Mouse (Mus musculus): ENCODE measurements around the gene Chia1. TPM values are rescaled to one million over a fixed set of nuclear protein-coding genes. Genes with fewer than 3 reads are reported as not detected.

Chia1 gene
- total and polyA plus RNA-seq, 3 experiments, result not detected

- no peak overlapping the region for H3K4me3 ChIP-seq (ENCODE audit: control insufficient read depth in 1 of 2, insufficient read depth in 1 of 2, low read depth in 2 of 2, low read length in 2 of 2)
- H3K27ac ChIP-seq (ENCODE audit: control insufficient read depth, low read depth, low read length), result no peak overlapping the region
- no peak overlapping the region for H3K9ac ChIP-seq (ENCODE audit: control insufficient read depth, low read depth, low read length, poor library complexity, severe bottlenecking)
- H3K36me3 ChIP-seq (ENCODE audit: control insufficient read depth in 1 of 2, insufficient read depth in 2 of 2, low read length in 2 of 2), result no peaks in the 10 kb centered on the region
- H3K79me2 ChIP-seq (ENCODE audit: control insufficient read depth, insufficient read depth, low read length, poor library complexity), result no peaks in the 10 kb centered on the region
- DNase-seq (ENCODE audit: low read depth, low spot score), result no peak
- no peaks in the 10 kb centered on the region for H3K9me3 ChIP-seq (replicated peaks; ENCODE audit: insufficient read depth, low read length)
- no peaks in the 10 kb centered on the region for H3K27me3 ChIP-seq (ENCODE audit: control insufficient read depth in 1 of 2, insufficient read depth in 2 of 2, low read length in 2 of 2)
- no peaks in the 10 kb centered on the region for H3K4me1 ChIP-seq (ENCODE audit: control insufficient read depth in 1 of 2, insufficient read depth in 2 of 2, low read length in 2 of 2)
- no peak for TF ChIP-seq ZNF384 (IDR thresholded peaks at IDR 0.05; ENCODE audit: low read depth, low read length)
- TF ChIP-seq KAT2A (conservative IDR thresholded peaks at IDR 0.05; ENCODE audit: low read depth, low read length), result no peak
- no peak for TF ChIP-seq MEF2A (IDR thresholded peaks at IDR 0.05; ENCODE audit: extremely low read depth, insufficient replicate concordance, low read depth, low read length, poor library complexity, severe bottlenecking)
- TF ChIP-seq GABPA (IDR thresholded peaks at IDR 0.05; ENCODE audit: low read depth, low read length), result no peak
These were observed 64.6 kb downstream of the Chia1 start for GRCm38 (mm10) chr3:106177509-106178189.

Other genes starting within 250 kb of the Chia1 start
- gene Adora3, start 242.4 kb upstream of the Chia1 start, total RNA-seq (2012; rRNA removed), result 0.36 and 0.42 TPM in 2 replicates
- gene Adora3, start 242.4 kb upstream of the Chia1 start, polyA plus RNA-seq (2012; ENCODE audit: insufficient read depth in 1 of 2, insufficient read length in 2 of 2, low read depth in 1 of 2, low replicate concordance in 2 of 2, missing spikeins in 1 of 2), result under 1 TPM in 1 of 2 experiments, not detected in 1; 0.65 TPM
- 0.27 and 0.39 TPM in 2 replicates for gene Tmigd3, start 242.3 kb upstream of the Chia1 start, total RNA-seq (2012; rRNA removed)
- under 1 TPM in 1 of 2 experiments, not detected in 1; 0.36 TPM for gene Tmigd3, start 242.3 kb upstream of the Chia1 start, polyA plus RNA-seq (2012; ENCODE audit: insufficient read depth in 1 of 2, insufficient read length in 2 of 2, low read depth in 1 of 2, low replicate concordance in 2 of 2, missing spikeins in 1 of 2)
- gene I830077J02Rik, start 180.6 kb upstream of the Chia1 start, total RNA-seq (2012; rRNA removed), result 2.8 and 5.9 TPM in 2 replicates
- 1 to 10 TPM in 1 of 2 experiments, not detected in 1; 9.4 TPM for gene I830077J02Rik, start 180.6 kb upstream of the Chia1 start, polyA plus RNA-seq (2012; ENCODE audit: insufficient read depth in 1 of 2, insufficient read length in 2 of 2, low read depth in 1 of 2, low replicate concordance in 2 of 2, missing spikeins in 1 of 2)
- 103 and 116 TPM in 2 replicates for gene Wdr77, start 153.9 kb upstream of the Chia1 start, total RNA-seq (2012; rRNA removed)
- gene Wdr77, start 153.9 kb upstream of the Chia1 start, polyA plus RNA-seq (2012; ENCODE audit: insufficient read depth in 1 of 2, insufficient read length in 2 of 2, low read depth in 1 of 2, low replicate concordance in 2 of 2, missing spikeins in 1 of 2), result 100 to 1,000 TPM in 1 of 2 experiments, not detected in 1; 204 TPM
- 309 and 313 TPM in 2 replicates for gene Atp5f1, start 153.1 kb upstream of the Chia1 start, total RNA-seq (2012; rRNA removed)
- gene Atp5f1, start 153.1 kb upstream of the Chia1 start, polyA plus RNA-seq (2012; ENCODE audit: insufficient read depth in 1 of 2, insufficient read length in 2 of 2, low read depth in 1 of 2, low replicate concordance in 2 of 2, missing spikeins in 1 of 2), result 100 to 1,000 TPM in 1 of 2 experiments, not detected in 1; 344 TPM
- 0.62 and 0.65 TPM in 2 replicates for gene Ovgp1, start 139.5 kb upstream of the Chia1 start, total RNA-seq (2012; rRNA removed)
- gene Ovgp1, start 139.5 kb upstream of the Chia1 start, polyA plus RNA-seq (2012; ENCODE audit: insufficient read depth in 1 of 2, insufficient read length in 2 of 2, low read depth in 1 of 2, low replicate concordance in 2 of 2, missing spikeins in 1 of 2), result 1 to 10 TPM in 1 of 2 experiments, not detected in 1; 2.2 TPM
- not detected in 2 replicates for gene Pifo, start 98.6 kb upstream of the Chia1 start, total RNA-seq (2012; rRNA removed)
- gene Pifo, start 98.6 kb upstream of the Chia1 start, polyA plus RNA-seq (2012; ENCODE audit: insufficient read depth in 1 of 2, insufficient read length in 2 of 2, low read depth in 1 of 2, low replicate concordance in 2 of 2, missing spikeins in 1 of 2), result not detected
- not detected in 2 replicates for gene Chil5, start 80.4 kb upstream of the Chia1 start, total RNA-seq (2012; rRNA removed)
- gene Chil5, start 80.4 kb upstream of the Chia1 start, polyA plus RNA-seq (2012; ENCODE audit: insufficient read depth in 1 of 2, insufficient read length in 2 of 2, low read depth in 1 of 2, low replicate concordance in 2 of 2, missing spikeins in 1 of 2), result not detected
- not detected in 2 replicates for gene Chil3, start 54.3 kb downstream of the Chia1 start, total RNA-seq (2012; rRNA removed)
- gene Chil3, start 54.3 kb downstream of the Chia1 start, polyA plus RNA-seq (2012; ENCODE audit: insufficient read depth in 1 of 2, insufficient read length in 2 of 2, low read depth in 1 of 2, low replicate concordance in 2 of 2, missing spikeins in 1 of 2), result not detected
- gene Chil4, start 106.3 kb downstream of the Chia1 start, total RNA-seq (2012; rRNA removed), result not detected in 2 replicates
- gene Chil4, start 106.3 kb downstream of the Chia1 start, polyA plus RNA-seq (2012; ENCODE audit: insufficient read depth in 1 of 2, insufficient read length in 2 of 2, low read depth in 1 of 2, low replicate concordance in 2 of 2, missing spikeins in 1 of 2), result not detected